Mouse (Mus musculus) kidney, postnatal 0 days (tissue): ENCODE data around the gene Rab3a. TPM values are rescaled to one million over a fixed set of nuclear protein-coding genes. Genes with fewer than 3 reads are reported as not detected.

Experiments used
- ATAC-seq: fragments of 200-750 bp; cut with Nextera tagmentation; replicated peaks from 2 replicates; pipeline ENCODE4 v1.8.0; 2017; ENCODE audit warnings: low read depth, moderate number of reproducible peaks, moderate TSS enrichment, moderate library complexity; ENCODE audit not compliant: low FRiP score
- DNase-seq: peaks from one replicate; pipeline ENCODE4 v3.0.0-alpha.2; 2016; ENCODE audit warnings: low spot score
- H3K27ac ChIP-seq: fragments of 300-500 bp; sonication (generic); 2 replicates; pipeline ENCODE4 v1.5.1; 2014; ENCODE audit warnings: mild to moderate bottlenecking
- H3K27me3 ChIP-seq: fragments of 300-500 bp; sonication (generic); 2 replicates; pipeline ENCODE4 v1.6.1; 2014; ENCODE audit warnings: low read length, mixed read lengths; ENCODE audit not compliant: insufficient read depth
- H3K36me3 ChIP-seq: fragments of 300-500 bp; sonication (generic); 2 replicates; pipeline ENCODE4 v1.6.1; 2014; ENCODE audit warnings: low read length, mixed read lengths; ENCODE audit not compliant: insufficient read depth
- H3K4me1 ChIP-seq: fragments of 300-500 bp; sonication (generic); replicated peaks from 2 replicates; pipeline ENCODE4 v1.6.1; 2014; ENCODE audit warnings: antibody characterized with exemption, low read length, mixed read lengths; ENCODE audit not compliant: insufficient read depth
- H3K4me2 ChIP-seq: fragments of 300-500 bp; sonication (generic); 2 replicates; pipeline ENCODE4 v1.6.1; 2014; ENCODE audit warnings: mild to moderate bottlenecking, low read length, moderate library complexity, mixed read lengths
- H3K4me3 ChIP-seq: fragments of 300-500 bp; sonication (generic); replicated peaks from 2 replicates; pipeline ENCODE4 v1.5.1; 2014; ENCODE audit warnings: low read depth, low read length
- H3K9ac ChIP-seq: fragments of 300-500 bp; sonication (generic); 2 replicates; pipeline ENCODE4 v1.6.1; 2014; ENCODE audit warnings: low read depth, low read length
- H3K9me3 ChIP-seq: fragments of 300-500 bp; sonication (generic); replicated peaks from 2 replicates; pipeline ENCODE4 v1.6.1; 2016; ENCODE audit warnings: low read length, inconsistent platforms, mixed read lengths
- CTCF ChIP-seq: IDR thresholded peaks from 2 replicates; pipeline ENCODE4 v1.5.1; 2016; ENCODE audit warnings: antibody characterized with exemption, low read depth, mild to moderate bottlenecking, moderate library complexity
- WGBS: fragments of 180-500 bp; shearing (Covaris S2); extraction: QIAGEN DNeasy Blood & Tissue Kit; methylation state at CpG from one replicate; pipeline ENCODE4 v1.1.7; 2014; 5-methylcytosine and 5-hydroxymethylcytosine counted together
- polyA plus RNA-seq: library from polyadenylated mRNA; unstranded; fragments of >200 nt; fragmentation: Nextera tagmentation; extraction: Ambion mirVana; gene quantifications from 2 replicates; pipeline ENCODE4 v1.2.1, GENCODE M21; 2015

Rab3a gene
- polyA plus RNA-seq, 1 experiment from 2014 or later: 20.5 TPM

- no peak for TF ChIP-seq CTCF
- H3K4me2 ChIP-seq: no peak overlapping the region
- no peak for DNase-seq
- H3K9me3 ChIP-seq: no peaks in the 10 kb centered on the region
- H3K9ac ChIP-seq: no peak overlapping the region
- H3K27ac ChIP-seq: no peak overlapping the region
- 0 out of 2 replicates have a peak, but pooled peaks cover under 1% of the 10 kb centered on the region for H3K36me3 ChIP-seq
- H3K4me1 ChIP-seq: peaks cover 35% of the 10 kb centered on the region
- no peak for ATAC-seq
- 80% methylated on average over 2 of the region's 2 CpGs for WGBS
- H3K4me3 ChIP-seq: no peak overlapping the region
- H3K27me3 ChIP-seq: peaks cover 9% of the 10 kb centered on the region; the same call in 1 of the 2 replicates
These were observed 39.7 kb downstream of the Rab3a start for GRCm38 (mm10) chr8:70794215-70794614.

GRCm38 (mm10) chr8:70795370-70795769 lies 40.9 kb downstream of the Rab3a start:
- Histone ChIP-seq H3K9me3 (no peaks in the 10 kb centered on the region), H3K27ac (no peak overlapping the region), H3K4me2 (no peak overlapping the region), H3K9ac (no peak overlapping the region), H3K36me3 (no peaks in the 10 kb centered on the region), H3K4me1 (peaks cover 35% of the 10 kb centered on the region), H3K4me3 (no peak overlapping the region), H3K27me3 (peaks cover 9% of the 10 kb centered on the region; the same call in 1 of the 2 replicates)
- peak; percentile 56 for TF ChIP-seq CTCF
- 98% methylated on average over 2 of the region's 2 CpGs for WGBS
- no peak for ATAC-seq
- no peak for DNase-seq

GRCm38 (mm10) chr8:70796403-70797080 lies 42.1 kb downstream of the Rab3a start:
- H3K9me3 ChIP-seq: no peaks in the 10 kb centered on the region
- H3K4me3 ChIP-seq: peak overlapping the region; percentile 50
- TF ChIP-seq CTCF: no peak
- ATAC-seq: no peak
- H3K27me3 ChIP-seq: peaks cover 9% of the 10 kb centered on the region; the same call in 1 of the 2 replicates
- peak overlapping the region; percentile 93 for H3K4me2 ChIP-seq
- peak overlapping the region; percentile 62 for H3K9ac ChIP-seq
- peak overlapping the region; percentile 71; the same call in 1 of the 2 replicates for H3K27ac ChIP-seq
- DNase-seq: no peak
- H3K36me3 ChIP-seq: no peaks in the 10 kb centered on the region
- WGBS: 2% methylated on average over 54 of the region's 54 CpGs
- peaks cover 26% of the 10 kb centered on the region; the same call in 1 of the 2 replicates for H3K4me1 ChIP-seq

DNA sequence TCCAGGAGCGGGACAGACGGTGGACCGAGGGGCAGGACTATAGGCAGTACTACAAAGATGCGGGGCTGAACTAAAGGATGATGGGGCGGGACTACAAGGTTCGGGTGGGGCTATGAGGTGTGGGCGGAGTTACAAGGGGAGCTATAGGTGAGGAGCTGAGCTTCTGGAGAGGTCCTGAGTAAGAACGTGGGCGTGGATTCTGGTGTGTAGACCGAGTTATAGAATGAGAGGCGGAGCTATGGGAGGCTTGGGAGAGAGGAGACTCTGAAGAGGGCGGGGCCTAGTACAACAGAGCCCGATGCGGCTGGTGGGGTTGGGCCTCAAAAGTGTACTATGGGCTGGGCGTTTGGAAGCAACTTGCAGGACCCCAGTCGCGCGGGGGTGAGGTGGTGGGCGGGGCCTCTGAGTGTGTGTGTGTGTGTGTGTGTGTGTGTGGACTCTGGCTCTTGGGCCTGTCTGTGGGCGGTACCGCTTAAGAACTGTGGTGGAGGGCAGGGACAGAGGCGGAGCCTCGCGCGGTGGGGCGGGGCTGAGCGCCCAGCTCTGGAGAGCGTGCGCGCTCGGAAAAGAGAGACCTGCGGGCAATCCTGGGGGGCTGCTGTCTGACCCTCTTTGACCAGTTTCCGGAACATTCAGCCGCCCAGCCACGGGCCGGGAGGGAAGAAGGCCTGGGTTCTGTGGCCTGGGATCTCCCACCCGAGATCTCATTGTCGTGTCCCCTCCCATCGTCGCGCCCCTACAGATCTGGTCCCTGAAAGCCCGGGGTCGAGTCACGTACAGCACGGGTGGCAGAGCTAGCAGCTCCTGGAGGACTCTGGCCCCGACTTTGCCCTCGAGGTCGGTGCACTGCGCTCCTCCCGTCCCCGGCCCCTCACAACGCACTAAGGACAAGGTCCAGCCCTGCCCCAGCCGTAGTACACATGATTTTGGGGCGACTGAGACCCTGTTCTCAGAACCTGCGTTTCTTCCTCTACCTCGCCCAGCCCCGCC lies 42.9 kb downstream of the Rab3a start:
- ATAC-seq: peak; percentile 84
- Histone ChIP-seq H3K27ac (peak overlapping the region; percentile 71), H3K9ac (peak overlapping the region; percentile 62), H3K36me3 (no peaks in the 10 kb centered on the region), H3K4me2 (peak overlapping the region; percentile 93), H3K4me1 (peaks cover 24% of the 10 kb centered on the region; the same call in 1 of the 2 replicates), H3K27me3 (peaks cover 9% of the 10 kb centered on the region; the same call in 1 of the 2 replicates), H3K4me3 (peak overlapping the region; percentile 50), H3K9me3 (no peaks in the 10 kb centered on the region)
- TF ChIP-seq CTCF: no peak
- under 1% methylated on average over 51 of the region's 57 CpGs for WGBS
- DNase-seq: peak; percentile 96

DNA sequence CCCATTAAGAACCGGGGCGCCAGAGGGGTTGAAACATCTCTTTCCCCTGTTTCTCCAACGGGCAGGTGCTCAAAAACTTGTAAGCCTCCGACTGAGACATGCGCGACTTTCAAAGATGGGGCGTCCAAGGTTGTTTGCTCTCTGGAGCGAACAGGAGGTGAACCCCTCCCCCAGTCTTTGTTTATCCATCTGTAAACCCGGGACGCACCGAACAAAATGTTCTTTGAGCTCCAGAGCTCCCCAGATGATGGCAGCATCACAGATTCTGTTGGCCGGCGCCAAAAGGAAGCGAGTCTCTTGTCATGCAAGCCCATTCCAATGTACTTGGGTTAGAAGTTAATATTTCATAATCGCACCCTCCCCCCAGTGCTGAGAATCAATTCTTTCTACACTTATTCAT lies 43.8 kb downstream of the Rab3a start:
- TF ChIP-seq CTCF: no peak
- Histone ChIP-seq H3K4me1 (peaks cover 17% of the 10 kb centered on the region; the same call in 1 of the 2 replicates), H3K9me3 (no peaks in the 10 kb centered on the region), H3K4me3 (peak overlapping the region; percentile 50), H3K36me3 (no peaks in the 10 kb centered on the region), H3K4me2 (peak overlapping the region; percentile 93), H3K27me3 (peaks cover 9% of the 10 kb centered on the region; the same call in 1 of the 2 replicates), H3K27ac (peak overlapping the region; percentile 71), H3K9ac (peak overlapping the region; percentile 62; the same call in 1 of the 2 replicates)
- ATAC-seq (no peak), DNase-seq (no peak)
- WGBS: 16% methylated on average over 15 of the region's 15 CpGs

- Histone ChIP-seq H3K27me3 (peaks cover 14% of the 10 kb centered on the region), H3K4me1 (peaks cover 26% of the 10 kb centered on the region), H3K9me3 (no peaks in the 10 kb centered on the region), H3K36me3 (no peaks in the 10 kb centered on the region), H3K27ac (no peak overlapping the region), H3K4me3 (no peak overlapping the region), H3K9ac (no peak overlapping the region), H3K4me2 (no peak overlapping the region)
- DNase-seq (no peak), ATAC-seq (no peak)
- no peak for TF ChIP-seq CTCF
- 64% methylated on average over 10 of the region's 10 CpGs for WGBS
These were observed 46.2 kb downstream of the Rab3a start for GRCm38 (mm10) chr8:70800648-70801047.
